Mouse (Mus musculus) heart, adult 8-10 months (tissue): ENCODE results near the gene Sfrp5. TPM values are rescaled to one million over a fixed set of nuclear protein-coding genes. Genes with fewer than 3 reads are reported as not detected.

Experiments
- total RNA-seq, 4 experiments: library from RNA; stranded (reverse); gene quantifications; 2 replicates each; pipeline ENCODE4 v1.2.4; 2022

Gene Sfrp5
- total RNA-seq, 4 experiments from 2014 or later, result 5.6 to 11.1 (median 6.1) TPM

Other genes starting within 250 kb of the Sfrp5 start
- 10 to 100 TPM; 16.0 to 23.9 (median 20.6) TPM for gene Mms19, start 221.1 kb downstream of the Sfrp5 start, total RNA-seq
- gene Ubtd1, start 220.5 kb downstream of the Sfrp5 start, total RNA-seq, result 10 to 100 TPM; 15.9 to 18.2 (median 16.5) TPM
- under 1 TPM in 3 of 4 experiments, not detected in 1; 0.49 to 0.63 (median 0.53) TPM for gene Ankrd2, start 166.3 kb downstream of the Sfrp5 start, total RNA-seq
- gene Hoga1, start 156.6 kb downstream of the Sfrp5 start, total RNA-seq, result 1 to 10 TPM in 3 of 4 experiments, under 1 TPM in 1; 0.92 to 2.5 (median 1.5) TPM
- gene 4933411K16Rik, start 150.0 kb downstream of the Sfrp5 start, total RNA-seq, result under 1 TPM in 2 of 4 experiments, not detected in 2; 0.22 to 0.31 TPM
- gene Morn4, start 115.9 kb downstream of the Sfrp5 start, total RNA-seq, result 1 to 10 TPM; 2.2 to 4.0 (median 2.4) TPM
- 10 to 100 TPM; 17.7 to 23.2 (median 22.2) TPM for gene Pi4k2a, start 111.8 kb downstream of the Sfrp5 start, total RNA-seq
- gene Avpi1, start 73.2 kb downstream of the Sfrp5 start, total RNA-seq, result 10 to 100 TPM; 11.1 to 16.5 (median 13.6) TPM
- gene Marveld1, start 54.9 kb downstream of the Sfrp5 start, total RNA-seq, result 10 to 100 TPM; 19.4 to 22.3 (median 20.0) TPM
- 10 to 100 TPM; 16.8 to 25.4 (median 21.6) TPM for gene Zfyve27, start 38.3 kb downstream of the Sfrp5 start, total RNA-seq
- 1 to 10 TPM in 1 of 4 experiments, under 1 TPM in 3; 0.46 to 1.0 (median 0.75) TPM for gene Golga7b, start 45.3 kb upstream of the Sfrp5 start, total RNA-seq
- gene Crtac1, start 229.5 kb upstream of the Sfrp5 start, total RNA-seq, result under 1 TPM in 2 of 4 experiments, not detected in 2; 0.09 to 0.60 TPM